Mouse (Mus musculus) heart, embryonic 16.5 days (tissue): ENCODE measurements at regions not wholly inside any gene's neighbourhood (a gene's known extent, or its start where the extent isn't known, plus 50 kb on each side); places are given as distances from the start of the nearest gene placed in this dataset.

Source experiments
- ATAC-seq: fragments of 200-750 bp; cut with Nextera tagmentation; replicated peaks from 2 replicates; pipeline ENCODE4 v1.8.0; 2017; ENCODE audit warnings: moderate number of reproducible peaks; ENCODE audit not compliant: insufficient read depth, low FRiP score; ENCODE audit errors: extremely low read depth
- H3K27ac ChIP-seq: fragments of 300-500 bp; sonication (generic); 2 replicates; pipeline ENCODE4 v1.5.1; 2014; ENCODE audit warnings: mild to moderate bottlenecking, low read length, control low read depth, moderate library complexity
- H3K27me3 ChIP-seq: fragments of 300-500 bp; sonication (generic); 2 replicates; pipeline ENCODE4 v1.6.1; 2014; ENCODE audit warnings: low read length, mixed read lengths; ENCODE audit not compliant: control insufficient read depth, insufficient read depth
- H3K36me3 ChIP-seq: fragments of 300-500 bp; sonication (generic); 2 replicates; pipeline ENCODE4 v1.6.1; 2014; ENCODE audit not compliant: control insufficient read depth, insufficient read depth
- H3K4me1 ChIP-seq: fragments of 300-500 bp; sonication (generic); 2 replicates; pipeline ENCODE4 v1.6.1; 2014; ENCODE audit warnings: low read length, mixed read lengths; ENCODE audit not compliant: control insufficient read depth, insufficient read depth
- H3K4me2 ChIP-seq: fragments of 300-500 bp; sonication (generic); 2 replicates; pipeline ENCODE4 v1.6.1; 2014; ENCODE audit warnings: low read depth, mild to moderate bottlenecking, control low read depth, low read length
- H3K4me3 ChIP-seq: fragments of 300-500 bp; sonication (generic); 2 replicates; pipeline ENCODE4 v1.5.1; 2014; ENCODE audit warnings: mild to moderate bottlenecking, control low read depth, low read length
- H3K9ac ChIP-seq: fragments of 300-500 bp; sonication (generic); 2 replicates; pipeline ENCODE4 v1.6.1; 2014; ENCODE audit warnings: low read length, control low read depth
- H3K9me3 ChIP-seq: fragments of 300-500 bp; sonication (generic); replicated peaks from 2 replicates; pipeline ENCODE4 v1.6.1; 2016; ENCODE audit warnings: low read length; ENCODE audit not compliant: control insufficient read depth
- WGBS: fragments of 180-500 bp; shearing (Covaris S2); extraction: QIAGEN DNeasy Blood & Tissue Kit; methylation state at CpG from one replicate; pipeline ENCODE4 v1.1.7; 2014; 5-methylcytosine and 5-hydroxymethylcytosine counted together

- H3K9me3 ChIP-seq = no peaks in the 10 kb centered on the region
- WGBS = 78% methylated on average over 4 of the region's 4 CpGs
- no peak overlapping the region for H3K4me2 ChIP-seq
- H3K36me3 ChIP-seq = no peaks in the 10 kb centered on the region
- no peak for ATAC-seq
- no peaks in the 10 kb centered on the region for H3K27me3 ChIP-seq
- H3K9ac ChIP-seq = no peak overlapping the region
- H3K27ac ChIP-seq = no peak overlapping the region
- no peaks in the 10 kb centered on the region for H3K4me1 ChIP-seq
- H3K4me3 ChIP-seq = no peak overlapping the region
Observed at GRCm38 (mm10) chr7:113117599-113117998, 89.7 kb upstream of the Arntl start.

GRCm38 (mm10) chr7:113121911-113122319 lies 85.3 kb upstream of the Arntl start:
- 42% methylated on average over 6 of the region's 6 CpGs for WGBS
- Histone ChIP-seq H3K4me3 (no peak overlapping the region), H3K36me3 (no peaks in the 10 kb centered on the region), H3K4me2 (no peak overlapping the region), H3K27me3 (no peaks in the 10 kb centered on the region), H3K27ac (no peak overlapping the region), H3K9me3 (no peaks in the 10 kb centered on the region), H3K4me1 (no peaks in the 10 kb centered on the region), H3K9ac (no peak overlapping the region)
- ATAC-seq = no peak

- no peak for ATAC-seq
- Histone ChIP-seq H3K4me2 (no peak overlapping the region), H3K36me3 (no peaks in the 10 kb centered on the region), H3K9me3 (no peaks in the 10 kb centered on the region), H3K27me3 (no peaks in the 10 kb centered on the region), H3K27ac (no peak overlapping the region), H3K4me3 (no peak overlapping the region), H3K4me1 (no peaks in the 10 kb centered on the region), H3K9ac (no peak overlapping the region)
- 57% methylated on average over 1 of the region's 1 CpGs for WGBS
Observed at GRCm38 (mm10) chr7:113126010-113126409, 81.3 kb upstream of the Arntl start.

GRCm38 (mm10) chr7:113130552-113130951 lies 76.7 kb upstream of the Arntl start:
- Histone ChIP-seq H3K4me1 (no peaks in the 10 kb centered on the region), H3K4me2 (no peak overlapping the region), H3K9me3 (no peaks in the 10 kb centered on the region), H3K36me3 (no peaks in the 10 kb centered on the region), H3K27ac (no peak overlapping the region), H3K9ac (no peak overlapping the region), H3K27me3 (no peaks in the 10 kb centered on the region; the same call in 1 of the 2 replicates), H3K4me3 (no peak overlapping the region)
- WGBS = 84% methylated on average over 6 of the region's 6 CpGs
- no peak for ATAC-seq

- no peak; the same call in 1 of the 2 replicates for ATAC-seq
- 1% methylated on average over 6 of the region's 6 CpGs for WGBS
- no peaks in the 10 kb centered on the region for H3K4me1 ChIP-seq
- H3K27me3 ChIP-seq = no peaks in the 10 kb centered on the region; the same call in 1 of the 2 replicates
- H3K27ac ChIP-seq = no peak overlapping the region
- no peaks in the 10 kb centered on the region for H3K9me3 ChIP-seq
- H3K4me2 ChIP-seq = no peak overlapping the region
- H3K36me3 ChIP-seq = no peaks in the 10 kb centered on the region
- no peak overlapping the region for H3K4me3 ChIP-seq
- H3K9ac ChIP-seq = no peak overlapping the region
Observed at GRCm38 (mm10) chr7:113131945-113132538, 75.2 kb upstream of the Arntl start.

GRCm38 (mm10) chr7:113133891-113134290 lies 73.4 kb upstream of the Arntl start:
- H3K4me2 ChIP-seq = no peak overlapping the region
- H3K9me3 ChIP-seq = no peaks in the 10 kb centered on the region
- 70% methylated on average over 5 of the region's 5 CpGs for WGBS
- no peaks in the 10 kb centered on the region for H3K36me3 ChIP-seq
- no peak overlapping the region for H3K27ac ChIP-seq
- H3K4me1 ChIP-seq = no peaks in the 10 kb centered on the region
- H3K4me3 ChIP-seq = no peak overlapping the region
- ATAC-seq = no peak
- no peak overlapping the region for H3K9ac ChIP-seq
- H3K27me3 ChIP-seq = no peaks in the 10 kb centered on the region; the same call in 1 of the 2 replicates

GRCm38 (mm10) chr7:113140011-113140438 lies 67.2 kb upstream of the Arntl start:
- ATAC-seq = no peak
- Histone ChIP-seq H3K9me3 (no peaks in the 10 kb centered on the region), H3K9ac (no peak overlapping the region), H3K4me3 (no peak overlapping the region), H3K4me2 (no peak overlapping the region), H3K27me3 (no peaks in the 10 kb centered on the region), H3K4me1 (no peaks in the 10 kb centered on the region), H3K36me3 (no peaks in the 10 kb centered on the region), H3K27ac (no peak overlapping the region)
- WGBS = 65% methylated on average over 10 of the region's 10 CpGs

- Histone ChIP-seq H3K27me3 (no peaks in the 10 kb centered on the region), H3K4me1 (no peaks in the 10 kb centered on the region), H3K9ac (no peak overlapping the region), H3K4me2 (no peak overlapping the region), H3K9me3 (no peaks in the 10 kb centered on the region), H3K27ac (no peak overlapping the region), H3K36me3 (no peaks in the 10 kb centered on the region), H3K4me3 (no peak overlapping the region)
- 54% methylated on average over 10 of the region's 10 CpGs for WGBS
- no peak for ATAC-seq
Observed at GRCm38 (mm10) chr7:113141846-113142683, 65.2 kb upstream of the Arntl start.

GRCm38 (mm10) chr7:113143552-113143951 lies 63.7 kb upstream of the Arntl start:
- H3K4me1 ChIP-seq = no peaks in the 10 kb centered on the region
- ATAC-seq = no peak
- no peak overlapping the region for H3K4me3 ChIP-seq
- H3K27me3 ChIP-seq = no peaks in the 10 kb centered on the region
- H3K9me3 ChIP-seq = no peaks in the 10 kb centered on the region
- no peaks in the 10 kb centered on the region for H3K36me3 ChIP-seq
- no peak overlapping the region for H3K27ac ChIP-seq
- WGBS = 10% methylated on average over 7 of the region's 7 CpGs
- H3K4me2 ChIP-seq = no peak overlapping the region
- no peak overlapping the region for H3K9ac ChIP-seq
